Mouse (Mus musculus): ENCODE results near the gene Tat. TPM values are rescaled to one million over a fixed set of nuclear protein-coding genes. Genes with fewer than 3 reads are reported as not detected.

Tat gene
- polyA plus RNA-seq, 1 experiment from 2014 or later: not detected

GRCm38 (mm10) chr8:109959112-109959511, 31.1 kb upstream of the Tat start:
- ATAC-seq (ENCODE audit: low read depth): no peak
- WGBS: 52% methylated on average over 4 of the region's 4 CpGs
- Histone ChIP-seq H3K9me3 (no peaks in the 10 kb centered on the region), H3K4me2 (no peak overlapping the region), H3K9ac (no peak overlapping the region), H3K36me3 (no peaks in the 10 kb centered on the region), H3K4me3 (no peak overlapping the region), H3K4me1 (replicated peaks) (peaks cover 36% of the 10 kb centered on the region), H3K27ac (replicated peaks) (no peak overlapping the region), H3K27me3 (peaks cover 43% of the 10 kb centered on the region)

GRCm38 (mm10) chr8:109961693-109962367, 28.4 kb upstream of the Tat start, which contains the start of gene Marveld3:
Gene Marveld3, minus strand, starts transcription at chr8:109962203.
- 0 out of 2 replicates have a peak, but pooled peaks have one; percentile 28 for ATAC-seq (ENCODE audit: low read depth)
- peak within 1 kb of the TSS; percentile 52 for H3K9ac ChIP-seq
- 2% methylated on average over 64 of the region's 64 CpGs for WGBS

GRCm38 (mm10) chr8:109962896-109963295, 27.3 kb upstream of the Tat start:
- 80% methylated on average over 9 of the region's 9 CpGs for WGBS
- no peak overlapping the region for H3K4me2 ChIP-seq
- H3K27me3 ChIP-seq: peaks cover 46% of the 10 kb centered on the region
- H3K27ac ChIP-seq (replicated peaks): no peak overlapping the region
- no peaks in the 10 kb centered on the region for H3K36me3 ChIP-seq
- H3K9ac ChIP-seq: no peak overlapping the region
- H3K4me1 ChIP-seq (replicated peaks): peaks cover 17% of the 10 kb centered on the region
- no peak for ATAC-seq (ENCODE audit: low read depth)
- no peak overlapping the region for H3K4me3 ChIP-seq
- no peaks in the 10 kb centered on the region for H3K9me3 ChIP-seq

More at GRCm38 (mm10) chr8:109961693-109962367, 28.4 kb upstream of the Tat start, which contains the start of gene Marveld3:
- Histone ChIP-seq H3K36me3 (no peaks in the 10 kb centered on the region), H3K27ac (replicated peaks) (no peak within 1 kb of the TSS), H3K4me1 (replicated peaks) (peaks cover 28% of the 10 kb centered on the region), H3K4me3 (peak within 1 kb of the TSS; percentile 39), H3K4me2 (peak within 1 kb of the TSS; percentile 58), H3K9me3 (no peaks in the 10 kb centered on the region), H3K27me3 (peaks cover 46% of the 10 kb centered on the region)

GRCm38 (mm10) chr8:109963421-109963820, 26.8 kb upstream of the Tat start:
- 70% methylated on average over 13 of the region's 13 CpGs for WGBS
- no peak overlapping the region for H3K4me3 ChIP-seq
- H3K27me3 ChIP-seq: peaks cover 46% of the 10 kb centered on the region

GRCm38 (mm10) chr8:109964106-109964505, 26.1 kb upstream of the Tat start:
- no peak for ATAC-seq (ENCODE audit: low read depth)
- 70% methylated on average over 4 of the region's 4 CpGs for WGBS
- peaks cover 52% of the 10 kb centered on the region for H3K27me3 ChIP-seq

More at GRCm38 (mm10) chr8:109963421-109963820, 26.8 kb upstream of the Tat start:
- ATAC-seq (ENCODE audit: low read depth): no peak
- Histone ChIP-seq H3K27ac (replicated peaks) (no peak overlapping the region), H3K36me3 (no peaks in the 10 kb centered on the region), H3K9me3 (no peaks in the 10 kb centered on the region), H3K9ac (no peak overlapping the region), H3K4me2 (no peak overlapping the region), H3K4me1 (replicated peaks) (peaks cover 14% of the 10 kb centered on the region)

GRCm38 (mm10) chr8:109968837-109969236, 21.4 kb upstream of the Tat start:
- Histone ChIP-seq H3K27me3 (peaks cover 20% of the 10 kb centered on the region), H3K4me1 (replicated peaks) (no peaks in the 10 kb centered on the region), H3K9ac (no peak overlapping the region), H3K27ac (replicated peaks) (no peak overlapping the region), H3K9me3 (no peaks in the 10 kb centered on the region), H3K4me3 (no peak overlapping the region), H3K36me3 (no peaks in the 10 kb centered on the region), H3K4me2 (no peak overlapping the region)
- no peak for ATAC-seq (ENCODE audit: low read depth)
- WGBS: 54% methylated on average over 10 of the region's 10 CpGs

More at GRCm38 (mm10) chr8:109964106-109964505, 26.1 kb upstream of the Tat start:
- Histone ChIP-seq H3K9me3 (no peaks in the 10 kb centered on the region), H3K9ac (no peak overlapping the region), H3K36me3 (no peaks in the 10 kb centered on the region), H3K4me1 (replicated peaks) (peaks cover 14% of the 10 kb centered on the region), H3K4me3 (no peak overlapping the region), H3K4me2 (no peak overlapping the region), H3K27ac (replicated peaks) (no peak overlapping the region)

- H3K4me2 ChIP-seq: no peak overlapping the region
- H3K4me3 ChIP-seq: no peak overlapping the region
- H3K27ac ChIP-seq (replicated peaks): no peak overlapping the region
- H3K9ac ChIP-seq: no peak overlapping the region
- peaks cover 17% of the 10 kb centered on the region for H3K27me3 ChIP-seq
- no peaks in the 10 kb centered on the region for H3K4me1 ChIP-seq (replicated peaks)
- WGBS: 8% methylated on average over 9 of the region's 9 CpGs
- H3K9me3 ChIP-seq: no peaks in the 10 kb centered on the region
- H3K36me3 ChIP-seq: no peaks in the 10 kb centered on the region
- peak; percentile 27; the same call in 1 of the 2 replicates for ATAC-seq (ENCODE audit: low read depth)
Observed at GRCm38 (mm10) chr8:109970323-109970722, 19.9 kb upstream of the Tat start.

GRCm38 (mm10) chr8:109972901-109973300, 17.3 kb upstream of the Tat start:
- no peaks in the 10 kb centered on the region for H3K4me1 ChIP-seq (replicated peaks)
- H3K36me3 ChIP-seq: no peaks in the 10 kb centered on the region
- WGBS: 86% methylated on average over 4 of the region's 4 CpGs
- H3K4me2 ChIP-seq: no peak overlapping the region
- peaks cover 12% of the 10 kb centered on the region; the same call in 1 of the 2 replicates for H3K9me3 ChIP-seq
- peaks cover 17% of the 10 kb centered on the region for H3K27me3 ChIP-seq
- no peak overlapping the region for H3K9ac ChIP-seq
- no peak for ATAC-seq (ENCODE audit: low read depth)
- no peak overlapping the region for H3K4me3 ChIP-seq
- H3K27ac ChIP-seq (replicated peaks): no peak overlapping the region

- peaks cover 12% of the 10 kb centered on the region; the same call in 1 of the 2 replicates for H3K9me3 ChIP-seq
- 83% methylated on average over 6 of the region's 6 CpGs for WGBS
- no peak overlapping the region for H3K9ac ChIP-seq
- no peak for ATAC-seq (ENCODE audit: low read depth)
- H3K36me3 ChIP-seq: no peaks in the 10 kb centered on the region
- H3K4me2 ChIP-seq: no peak overlapping the region
- H3K4me1 ChIP-seq (replicated peaks): peaks cover 15% of the 10 kb centered on the region; the same call in 1 of the 2 replicates
- no peaks in the 10 kb centered on the region for H3K27me3 ChIP-seq
- no peak overlapping the region for H3K4me3 ChIP-seq
- H3K27ac ChIP-seq (replicated peaks): no peak overlapping the region
Observed at GRCm38 (mm10) chr8:109979339-109979738, 10.9 kb upstream of the Tat start.

GRCm38 (mm10) chr8:109982386-109983105, 7.7 kb upstream of the Tat start:
- H3K4me3 ChIP-seq: no peak overlapping the region
- H3K27me3 ChIP-seq: no peaks in the 10 kb centered on the region
- H3K9me3 ChIP-seq: no peaks in the 10 kb centered on the region
- WGBS: 79% methylated on average over 15 of the region's 15 CpGs
- peaks cover 23% of the 10 kb centered on the region; the same call in 1 of the 2 replicates for H3K4me1 ChIP-seq (replicated peaks)
- H3K4me2 ChIP-seq: no peak overlapping the region
- H3K9ac ChIP-seq: no peak overlapping the region
- H3K36me3 ChIP-seq: no peaks in the 10 kb centered on the region
- no peak for ATAC-seq (ENCODE audit: low read depth)
- no peak overlapping the region for H3K27ac ChIP-seq (replicated peaks)

- Histone ChIP-seq H3K9ac (no peak overlapping the region), H3K27me3 (no peaks in the 10 kb centered on the region), H3K27ac (replicated peaks) (peak overlapping the region; percentile 67), H3K9me3 (no peaks in the 10 kb centered on the region), H3K36me3 (no peaks in the 10 kb centered on the region), H3K4me2 (peak overlapping the region; percentile 2; the same call in 1 of the 2 replicates), H3K4me3 (no peak overlapping the region), H3K4me1 (replicated peaks) (peaks cover 23% of the 10 kb centered on the region; the same call in 1 of the 2 replicates)
- 24% methylated on average over 5 of the region's 5 CpGs for WGBS
- peak; percentile 65; the same call in 1 of the 2 replicates for ATAC-seq (ENCODE audit: low read depth)
Observed at GRCm38 (mm10) chr8:109983944-109984343, 6.3 kb upstream of the Tat start.

- H3K27me3 ChIP-seq: no peaks in the 10 kb centered on the region
- WGBS: 70% methylated on average over 7 of the region's 7 CpGs
- H3K4me2 ChIP-seq: no peak overlapping the region
- H3K9ac ChIP-seq: no peak overlapping the region
- H3K36me3 ChIP-seq: no peaks in the 10 kb centered on the region
- no peak overlapping the region for H3K27ac ChIP-seq (replicated peaks)
- no peak for ATAC-seq (ENCODE audit: low read depth)
- no peaks in the 10 kb centered on the region for H3K9me3 ChIP-seq
- H3K4me1 ChIP-seq (replicated peaks): peaks cover 23% of the 10 kb centered on the region; the same call in 1 of the 2 replicates
- no peak overlapping the region for H3K4me3 ChIP-seq
Observed at GRCm38 (mm10) chr8:109986384-109986783, 3.9 kb upstream of the Tat start.
